Mouse (Mus musculus) ES-Bruce4 (cell line): ENCODE measurements at regions not wholly inside any gene's neighbourhood (a gene's known extent, or its start where the extent isn't known, plus 50 kb on each side); places are given as distances from the start of the nearest gene placed in this dataset.
A peak's percentile ranks its signal among the peaks of the same experiment; 100 is the strongest.

Experiments used
- H3K27ac ChIP-seq: 2 replicates; pipeline ENCODE4 v1.5.1; 2012; ENCODE audit warnings: low read length, inconsistent platforms; ENCODE audit not compliant: insufficient read depth
- H3K27me3 ChIP-seq: 2 replicates; pipeline ENCODE4 v1.6.1; 2012; ENCODE audit warnings: mild to moderate bottlenecking, low read length, inconsistent platforms; ENCODE audit not compliant: control insufficient read depth, poor library complexity, insufficient read depth, severe bottlenecking
- H3K36me3 ChIP-seq: 2 replicates; pipeline ENCODE4 v1.6.1; 2012; ENCODE audit warnings: inconsistent platforms, mild to moderate bottlenecking, low read length, moderate library complexity; ENCODE audit not compliant: control insufficient read depth, poor library complexity, insufficient read depth, severe bottlenecking
- H3K4me1 ChIP-seq: one replicate; pipeline ENCODE4 v1.8.1; 2011; ENCODE audit warnings: low read length; ENCODE audit not compliant: control insufficient read depth, insufficient read depth
- H3K4me3 ChIP-seq: 2 replicates; pipeline ENCODE4 v1.5.1; 2011; ENCODE audit warnings: low read depth, mild to moderate bottlenecking, low read length
- H3K9ac ChIP-seq: 2 replicates; pipeline ENCODE4 v1.6.1; 2012; ENCODE audit warnings: low read depth, mild to moderate bottlenecking, inconsistent platforms; ENCODE audit not compliant: poor library complexity, severe bottlenecking
- H3K9me3 ChIP-seq: replicated peaks from 2 replicates; pipeline ENCODE4 v1.6.1; 2012; ENCODE audit warnings: mild to moderate bottlenecking, low read length, inconsistent platforms; ENCODE audit not compliant: control insufficient read depth, poor library complexity, insufficient read depth, severe bottlenecking
- CTCF ChIP-seq: IDR thresholded peaks from one replicate; pipeline ENCODE4 v1.8.1; 2011; ENCODE audit warnings: low read depth, low read length
- EP300 ChIP-seq: IDR thresholded peaks from 2 replicates; pipeline ENCODE4 v1.6.1; 2011; ENCODE audit warnings: low read depth, low read length; ENCODE audit not compliant: insufficient read depth
- POLR2A ChIP-seq: IDR thresholded peaks from one replicate; pipeline ENCODE4 v1.8.1; 2011; ENCODE audit warnings: low read length; ENCODE audit not compliant: insufficient read depth

DNA sequence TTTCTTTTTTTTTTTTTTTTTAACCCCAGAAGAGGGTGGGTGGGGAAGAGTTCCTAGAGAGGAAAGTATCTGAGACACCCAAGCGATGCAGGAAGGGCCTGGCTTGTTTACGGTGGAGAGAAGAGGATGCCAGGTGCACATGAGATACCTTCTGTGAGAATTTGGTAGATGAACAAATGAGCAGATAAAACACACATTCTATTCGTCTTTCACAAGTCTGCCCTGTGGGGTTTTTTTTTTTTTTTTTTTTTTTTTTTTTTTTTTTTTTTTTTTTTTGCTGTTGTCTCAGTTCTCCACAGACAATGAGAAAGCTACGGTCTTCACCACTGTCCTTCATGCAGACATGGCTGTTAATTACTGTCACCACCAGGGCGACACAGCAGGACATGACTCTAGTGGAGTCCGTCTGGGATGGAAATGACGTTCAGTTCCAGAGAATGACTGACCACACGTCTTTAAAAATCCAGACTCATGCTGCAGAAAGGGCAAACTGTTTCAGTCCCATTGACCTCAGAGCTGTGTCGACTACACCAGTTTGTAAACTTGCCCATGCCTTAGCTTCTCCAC, 278.3 kb downstream of the Lnpk start:
- Histone ChIP-seq H3K9ac (no peak overlapping the region), H3K9me3 (no peaks in the 10 kb centered on the region), H3K27ac (no peak overlapping the region), H3K4me3 (no peak overlapping the region), H3K4me1 (peaks cover 1% of the 10 kb centered on the region), H3K27me3 (no peaks in the 10 kb centered on the region), H3K36me3 (no peaks in the 10 kb centered on the region)
- no peak for TF ChIP-seq CTCF
- TF ChIP-seq EP300, result no peak

DNA sequence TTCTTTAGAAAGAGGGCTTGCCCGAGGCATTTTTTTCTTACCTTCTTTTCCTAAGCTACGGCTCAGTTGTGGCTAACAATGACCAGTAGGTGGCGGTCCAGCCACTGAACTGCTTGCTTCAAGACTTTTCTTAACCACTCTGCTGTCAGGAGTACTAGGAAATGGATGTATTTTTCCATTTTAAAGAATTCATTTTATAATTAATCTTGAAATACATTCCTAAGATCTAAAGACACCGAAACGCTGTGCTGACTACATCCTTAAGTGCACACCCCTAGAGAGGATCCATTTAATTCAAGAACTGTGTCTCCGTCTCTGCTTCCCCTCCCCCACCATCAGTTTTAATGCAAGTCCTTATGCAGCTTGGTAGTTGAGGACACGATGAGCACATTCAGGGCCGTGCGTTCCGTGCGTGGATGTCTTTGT, 278.9 kb downstream of the Lnpk start:
- TF ChIP-seq CTCF (peak; percentile 26), EP300 (no peak)
- Histone ChIP-seq H3K27ac (no peak overlapping the region), H3K4me3 (no peak overlapping the region), H3K9me3 (no peaks in the 10 kb centered on the region), H3K4me1 (peaks cover 1% of the 10 kb centered on the region), H3K27me3 (no peaks in the 10 kb centered on the region), H3K9ac (no peak overlapping the region), H3K36me3 (no peaks in the 10 kb centered on the region)

DNA sequence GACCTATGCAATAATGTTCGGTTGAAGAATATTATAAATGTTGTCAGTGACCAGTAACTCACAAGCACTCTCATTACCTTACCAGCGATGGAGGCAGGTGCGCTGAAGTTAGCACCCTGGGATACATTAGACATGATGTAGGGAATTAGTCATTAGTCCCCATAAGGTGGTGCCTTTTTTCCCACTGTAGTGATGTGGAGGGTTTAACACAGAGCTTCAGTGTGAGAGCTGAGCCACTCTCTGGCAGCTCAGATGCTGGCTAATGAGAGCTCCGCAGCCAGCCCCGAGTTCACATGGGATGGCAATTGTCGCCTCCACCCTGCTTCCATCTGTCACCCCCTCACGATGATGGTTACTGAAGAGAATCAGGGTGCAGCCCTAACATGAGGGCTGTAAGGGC, 286.6 kb downstream of the Lnpk start:
- no peaks in the 10 kb centered on the region for H3K27me3 ChIP-seq
- H3K4me1 ChIP-seq, result no peaks in the 10 kb centered on the region
- H3K27ac ChIP-seq, result no peak overlapping the region
- H3K36me3 ChIP-seq, result no peaks in the 10 kb centered on the region
- TF ChIP-seq EP300 (no peak), CTCF (no peak), POLR2A (no peak)
- no peak overlapping the region for H3K4me3 ChIP-seq
- H3K9me3 ChIP-seq, result 0 out of 2 replicates have a peak, but pooled peaks cover 3% of the 10 kb centered on the region
- no peak overlapping the region for H3K9ac ChIP-seq

DNA sequence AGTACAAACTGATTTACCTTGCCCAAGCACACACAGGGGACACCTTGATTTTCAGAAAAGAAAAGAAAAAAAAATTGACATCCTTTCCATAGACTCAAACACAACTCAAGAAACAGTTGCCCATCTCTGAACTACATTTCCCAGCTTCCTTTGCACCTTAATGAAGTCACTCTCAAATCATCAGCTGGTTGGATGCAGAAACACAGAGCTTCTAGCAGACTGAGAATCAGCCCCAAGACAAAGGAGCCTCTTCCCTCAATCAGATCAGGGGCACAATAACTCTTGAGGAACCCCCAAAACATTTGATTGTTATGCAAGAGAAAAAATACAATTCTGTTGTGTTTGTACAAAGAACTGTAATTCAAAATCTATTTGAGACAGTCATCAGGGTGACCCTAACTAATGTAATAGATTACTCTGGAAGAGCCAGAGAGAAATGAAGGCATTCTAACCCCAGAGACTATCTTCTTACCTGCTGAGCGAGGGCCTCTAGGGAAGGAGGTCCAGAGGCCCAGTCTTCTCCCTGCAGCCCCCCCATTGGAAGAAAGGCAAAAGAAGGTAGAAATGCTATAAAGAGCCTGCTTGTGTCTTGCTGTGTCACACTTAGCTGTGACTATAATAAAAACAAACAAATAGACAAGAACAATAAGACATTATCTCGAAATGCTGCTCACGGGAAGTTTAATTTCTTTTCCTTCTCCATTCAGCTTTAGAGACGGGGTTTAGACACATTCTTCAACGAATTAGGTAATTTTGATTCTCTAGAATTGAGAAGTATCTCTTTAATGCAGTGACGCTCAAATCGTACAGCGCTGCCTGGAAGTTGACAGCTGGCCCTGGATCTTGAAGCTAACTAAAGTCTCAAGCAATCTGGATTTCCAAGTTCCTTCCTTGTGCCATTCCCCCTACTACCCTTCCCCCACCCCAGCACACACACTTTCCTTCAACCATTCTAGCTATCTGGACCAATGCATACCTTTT, 287.5 kb downstream of the Lnpk start:
- H3K4me1 ChIP-seq, result no peaks in the 10 kb centered on the region
- TF ChIP-seq POLR2A (no peak), EP300 (no peak), CTCF (no peak)
- H3K9me3 ChIP-seq, result 0 out of 2 replicates have a peak, but pooled peaks cover 10% of the 10 kb centered on the region
- H3K4me3 ChIP-seq, result no peak overlapping the region
- H3K9ac ChIP-seq, result no peak overlapping the region
- no peaks in the 10 kb centered on the region for H3K36me3 ChIP-seq
- no peaks in the 10 kb centered on the region for H3K27me3 ChIP-seq
- H3K27ac ChIP-seq, result no peak overlapping the region

DNA sequence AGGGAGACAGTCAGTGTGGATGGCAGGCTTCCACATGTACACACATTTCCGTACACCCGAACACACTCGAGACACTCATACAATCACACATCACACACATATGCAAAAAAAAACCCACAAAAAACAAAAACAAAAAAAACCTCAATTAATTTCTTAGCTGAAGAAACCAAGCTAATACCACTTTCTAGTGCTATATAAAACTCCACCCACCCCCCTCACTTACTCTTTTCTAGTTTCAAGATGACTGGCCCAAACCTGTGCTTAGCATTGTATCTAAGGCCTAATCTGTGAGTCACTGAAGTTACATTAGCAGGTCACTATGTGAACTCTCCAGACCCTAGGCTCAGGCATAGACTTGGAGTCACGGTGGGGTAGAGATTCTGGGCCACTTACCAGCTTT, 293.6 kb downstream of the Lnpk start:
- Histone ChIP-seq H3K4me1 (no peaks in the 10 kb centered on the region), H3K4me3 (no peak overlapping the region), H3K27ac (no peak overlapping the region), H3K36me3 (no peaks in the 10 kb centered on the region), H3K27me3 (no peaks in the 10 kb centered on the region), H3K9ac (no peak overlapping the region), H3K9me3 (peaks cover 18% of the 10 kb centered on the region; the same call in 1 of the 2 replicates)
- TF ChIP-seq EP300 (no peak), POLR2A (no peak), CTCF (no peak)

DNA sequence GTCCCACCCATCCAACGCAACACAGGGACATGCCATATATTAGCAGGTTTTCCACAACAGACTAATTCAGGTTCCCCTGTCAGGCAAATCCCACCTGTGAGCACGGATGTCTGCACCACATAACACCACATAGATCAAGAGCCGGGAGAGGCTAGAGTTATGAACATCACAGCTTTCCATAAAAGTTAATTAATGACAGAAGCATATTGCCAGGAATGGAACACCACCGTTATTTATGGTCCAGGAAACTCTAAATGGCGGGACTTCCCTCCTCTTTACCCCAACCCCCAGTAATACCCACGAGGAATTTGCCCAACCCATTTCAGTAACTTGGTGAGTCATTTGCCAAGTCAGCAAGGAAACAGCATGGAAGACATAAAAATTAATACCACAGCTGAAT, 314.3 kb downstream of the Lnpk start:
- H3K27ac ChIP-seq, result no peak overlapping the region
- H3K4me1 ChIP-seq, result no peaks in the 10 kb centered on the region
- H3K9me3 ChIP-seq, result no peaks in the 10 kb centered on the region
- no peaks in the 10 kb centered on the region for H3K27me3 ChIP-seq
- no peaks in the 10 kb centered on the region for H3K36me3 ChIP-seq
- H3K9ac ChIP-seq, result no peak overlapping the region
- H3K4me3 ChIP-seq, result no peak overlapping the region
- TF ChIP-seq CTCF, result no peak
- no peak for TF ChIP-seq EP300
- no peak for TF ChIP-seq POLR2A
